Mouse (Mus musculus): ENCODE data around the gene 1700042G07Rik.
A peak's percentile ranks its signal among the peaks of the same experiment; 100 is the strongest.

Gene 1700042G07Rik

DNA sequence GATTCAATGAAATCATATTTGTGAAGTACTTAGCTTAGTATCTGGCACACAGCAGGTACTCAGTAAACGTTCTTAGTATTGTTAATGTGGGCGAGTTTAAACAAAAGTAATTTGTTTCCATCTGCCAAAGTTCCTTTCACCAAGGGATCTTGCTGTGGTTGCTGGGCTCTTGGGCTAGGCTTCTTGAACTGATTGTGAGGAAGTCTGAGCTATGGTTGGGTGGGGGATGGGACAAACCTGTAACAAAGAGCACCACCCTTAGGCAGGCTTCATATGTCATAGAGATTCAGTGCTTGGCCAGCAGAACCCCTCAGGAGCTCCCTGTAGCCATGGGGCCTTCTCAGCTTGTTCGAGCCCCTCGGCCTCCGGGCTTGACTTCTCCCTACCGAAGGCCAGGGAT, at the start of gene 1700042G07Rik, which contains the start of gene Gm49337:
Gene 1700042G07Rik (plus strand): TSS at position 301 of the 400 bp plus-strand sequence.
Gene Gm49337 (plus strand): TSS at position 313 of the 400 bp plus-strand sequence.
- DNase-seq (ENCODE audit: low read depth, low spot score): no peak

DNA sequence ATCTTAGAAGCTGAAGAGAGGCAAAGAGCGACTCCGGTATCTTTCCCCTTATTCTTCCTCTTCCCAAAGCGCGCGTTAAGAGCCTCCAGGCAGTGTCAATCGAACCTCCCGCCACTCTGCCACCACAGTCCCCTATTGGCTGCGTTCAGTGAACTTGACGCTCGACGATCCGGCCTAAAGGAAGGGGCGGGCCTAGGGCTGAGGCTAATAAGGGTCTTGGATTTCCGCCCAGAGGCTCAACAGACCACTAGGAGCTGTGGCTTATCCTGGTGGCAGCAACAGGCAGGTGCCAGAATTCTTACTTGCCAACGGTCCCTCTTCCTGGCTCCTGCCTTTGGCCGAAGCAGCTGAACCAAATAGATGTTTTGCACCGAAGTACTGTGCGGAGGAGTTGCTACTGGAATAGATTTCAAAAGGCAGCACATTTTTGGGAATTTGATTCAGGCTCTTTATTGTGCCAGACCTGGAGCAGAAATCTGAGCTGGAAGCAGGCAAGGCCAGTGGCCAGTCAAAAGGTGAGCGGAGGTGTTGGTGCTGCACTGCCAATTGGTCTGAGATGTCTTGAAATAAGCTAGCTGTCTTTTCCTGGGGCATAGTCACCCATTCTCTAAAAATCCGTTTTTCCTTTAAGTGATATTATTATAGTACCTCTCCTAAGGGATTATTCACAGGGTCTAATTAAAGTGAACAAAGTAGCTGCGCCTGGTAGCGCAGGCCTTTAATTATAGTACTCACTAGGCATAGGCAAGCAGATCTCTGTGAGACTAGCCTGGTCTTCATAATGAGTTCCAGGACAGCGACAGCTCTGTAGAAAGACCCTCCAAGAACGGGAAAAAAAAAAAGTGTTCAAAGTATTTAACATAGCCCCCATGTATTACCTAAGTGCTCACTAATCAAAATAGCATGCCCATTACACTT, 49.3 kb upstream of the 1700042G07Rik start, which contains the start of the genes Rad54l and Pomgnt1:
Gene Rad54l (minus strand): TSS at position 89 of the 918 bp plus-strand sequence.
Gene Pomgnt1 (plus strand): TSS at position 239 of the 918 bp plus-strand sequence.
- peak; percentile 96 for DNase-seq (ENCODE audit: low read depth, low spot score)

DNA sequence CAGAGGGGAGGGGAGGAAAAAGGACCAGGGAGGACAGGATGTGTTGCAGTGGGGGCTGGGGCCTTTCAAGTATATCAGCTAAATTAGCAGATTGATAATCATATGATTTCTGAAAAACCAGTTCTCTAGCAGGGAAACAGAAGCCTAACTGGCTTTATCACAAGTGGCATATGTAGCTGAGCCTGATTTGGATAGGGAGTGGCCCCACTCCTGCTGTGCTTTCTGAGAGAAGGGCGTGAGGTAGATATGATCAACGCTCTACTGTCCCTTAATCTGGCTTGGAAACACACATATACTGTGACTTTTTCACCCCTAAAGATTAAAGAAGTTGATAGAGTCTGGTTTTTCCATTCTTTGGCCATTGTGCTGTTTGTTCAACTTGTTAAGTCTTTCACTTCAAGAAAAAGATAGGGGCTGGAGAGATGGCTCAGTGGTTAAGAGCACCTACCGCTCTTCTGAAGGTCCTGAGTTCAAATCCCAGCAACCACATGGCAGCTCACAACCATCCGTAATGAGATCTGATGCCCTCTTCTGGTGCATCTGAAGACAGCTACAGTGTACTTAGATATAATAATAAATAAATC, 47.3 kb upstream of the 1700042G07Rik start:
- no peak for DNase-seq (ENCODE audit: low read depth, low spot score)

DNA sequence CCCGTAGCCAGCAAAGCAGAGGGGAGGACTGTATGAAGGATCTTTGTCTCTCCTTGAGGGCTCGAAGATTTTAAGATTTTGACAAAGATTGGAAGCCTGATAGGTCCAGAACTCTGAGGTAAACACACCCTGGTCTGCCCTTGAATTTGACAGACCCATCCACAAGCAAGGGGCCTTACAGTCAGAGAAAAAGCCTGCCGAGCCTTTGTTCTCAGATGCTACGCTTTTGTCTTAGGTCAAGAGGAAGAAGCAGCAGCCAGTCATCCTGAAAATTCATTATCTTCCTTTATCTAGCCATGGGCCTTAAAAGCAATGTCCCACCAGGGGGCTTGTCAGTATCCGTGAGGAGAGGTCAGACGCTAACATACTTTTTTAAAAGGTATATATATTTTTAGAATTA, 45.2 kb upstream of the 1700042G07Rik start:
- no peak for DNase-seq (ENCODE audit: low read depth, low spot score)

DNA sequence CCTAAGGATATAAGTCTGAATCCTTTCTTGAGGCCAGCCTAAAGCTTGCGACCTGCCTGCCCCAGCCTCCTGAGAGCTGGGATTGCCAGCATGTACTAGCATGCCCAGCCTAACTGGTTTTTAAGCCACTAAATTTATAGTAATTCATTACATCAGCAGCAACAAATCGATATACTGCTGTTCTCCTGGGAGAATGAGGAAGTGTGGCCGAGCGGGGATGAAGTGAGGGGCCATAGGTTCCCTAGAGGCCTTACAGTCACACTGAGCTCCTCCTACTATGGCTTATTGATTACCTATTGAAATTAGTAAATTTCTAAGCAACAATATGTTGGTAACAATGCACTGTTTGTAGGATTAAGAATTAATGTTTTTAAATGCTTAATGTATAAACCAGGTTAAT, 40.0 kb upstream of the 1700042G07Rik start:
- no peak for DNase-seq (ENCODE audit: low read depth, low spot score)

DNA sequence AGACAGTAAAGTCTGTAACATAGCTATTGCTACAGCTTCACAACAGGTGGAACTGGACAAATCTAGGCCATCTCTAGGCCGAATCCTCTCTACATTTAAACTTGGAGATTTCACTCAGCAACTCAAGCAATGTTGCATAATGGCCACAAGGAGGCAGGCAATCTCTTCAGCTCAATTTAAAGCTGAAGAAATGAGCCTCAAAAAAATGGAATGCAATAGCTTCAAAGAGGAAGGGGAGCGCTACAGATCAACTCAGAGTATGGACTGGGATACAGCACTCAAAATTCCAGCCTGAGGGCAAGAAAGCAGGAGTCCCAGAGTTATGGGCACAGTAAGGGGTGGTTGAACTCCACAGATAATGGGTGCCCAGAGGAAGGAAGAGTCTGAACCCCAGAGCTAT, 38.2 kb upstream of the 1700042G07Rik start:
- peak; percentile 50 for DNase-seq (ENCODE audit: low read depth, low spot score)

DNA sequence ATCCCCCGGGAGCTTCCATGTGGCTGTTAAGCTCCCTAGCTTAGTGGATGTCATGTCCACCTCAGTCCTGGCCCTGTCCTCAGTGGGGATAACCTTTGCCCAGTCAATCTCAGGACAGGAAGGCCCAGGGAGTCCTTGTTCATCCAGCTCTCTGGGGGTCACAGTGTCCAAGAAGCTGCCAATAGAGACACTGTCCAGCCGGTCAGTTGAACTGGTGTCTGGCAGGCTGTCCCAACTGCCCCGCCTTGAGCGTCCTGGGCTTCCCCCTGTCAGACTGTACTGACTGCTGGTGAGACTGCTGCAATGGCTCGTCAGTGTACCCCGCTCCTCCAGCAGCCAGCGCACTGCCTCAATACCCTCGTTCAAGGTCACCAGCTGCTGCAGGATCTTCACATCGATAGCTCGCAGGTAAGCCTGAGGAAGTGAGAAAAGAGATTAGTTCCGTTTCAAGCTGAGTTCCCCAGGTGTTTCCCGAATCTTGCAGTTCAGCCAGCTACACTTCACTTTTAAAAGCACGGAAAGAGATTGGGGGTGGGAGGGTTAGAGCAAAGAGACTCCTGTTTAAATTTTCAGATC, 35.7 kb upstream of the 1700042G07Rik start:
- DNase-seq (ENCODE audit: low read depth, low spot score): no peak

DNA sequence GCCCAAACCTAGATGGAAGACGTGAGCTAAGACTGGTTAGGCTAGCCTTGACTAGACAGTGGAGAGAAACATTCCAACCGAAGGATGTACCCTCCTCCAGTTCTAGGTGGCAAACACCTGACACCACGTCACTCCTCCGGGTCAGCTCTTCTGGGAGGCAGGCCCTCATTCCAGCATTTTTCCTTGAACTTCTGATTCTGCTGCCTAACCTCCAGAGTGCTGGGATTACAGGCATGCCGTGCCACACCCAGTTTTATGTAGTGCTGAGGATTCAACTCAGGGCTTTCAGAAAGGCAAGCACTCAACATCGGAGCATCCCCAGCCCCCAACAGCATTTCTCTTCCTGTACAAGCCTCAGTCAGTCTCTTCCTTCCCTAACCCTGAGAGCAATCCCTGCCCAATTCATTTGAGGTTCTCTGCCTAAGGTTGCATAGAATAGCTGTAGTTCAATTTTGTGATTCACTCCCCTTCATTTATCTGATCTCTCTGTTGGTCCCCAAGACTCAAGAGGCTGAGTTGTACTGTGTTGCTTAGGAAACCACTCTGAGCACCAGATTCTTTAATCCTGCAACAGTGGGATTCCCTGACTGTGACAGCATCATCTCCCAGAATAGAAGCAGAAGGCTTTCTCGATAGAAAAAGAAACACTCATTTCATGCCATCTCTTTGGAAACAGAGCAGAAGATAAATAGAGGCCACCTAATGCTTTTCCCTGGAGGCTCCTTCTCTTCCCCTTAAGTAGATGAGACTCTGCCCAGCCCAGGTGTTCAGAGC, 32.2 kb upstream of the 1700042G07Rik start:
- DNase-seq (ENCODE audit: low read depth, low spot score): no peak

DNA sequence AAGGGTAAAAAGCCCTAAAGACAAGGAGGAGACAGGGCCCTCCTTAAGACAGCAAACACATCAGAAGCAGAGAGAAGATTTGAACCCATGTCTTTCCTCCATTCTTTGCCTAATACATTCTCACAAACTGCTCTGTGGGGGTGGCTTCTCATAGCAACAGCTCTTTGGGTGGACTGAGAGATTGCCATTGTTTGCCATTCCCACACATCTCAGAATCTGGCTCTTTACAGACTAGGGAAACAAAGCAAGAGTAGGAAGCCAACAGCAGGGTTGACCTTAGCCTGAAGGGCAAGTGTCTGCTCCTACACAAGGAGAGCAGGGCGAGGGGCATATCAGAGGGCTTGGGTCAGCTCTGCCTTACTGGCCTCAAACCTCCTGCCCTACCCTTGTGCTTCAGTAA, 31.4 kb upstream of the 1700042G07Rik start:
- DNase-seq (ENCODE audit: low read depth, low spot score): no peak

DNA sequence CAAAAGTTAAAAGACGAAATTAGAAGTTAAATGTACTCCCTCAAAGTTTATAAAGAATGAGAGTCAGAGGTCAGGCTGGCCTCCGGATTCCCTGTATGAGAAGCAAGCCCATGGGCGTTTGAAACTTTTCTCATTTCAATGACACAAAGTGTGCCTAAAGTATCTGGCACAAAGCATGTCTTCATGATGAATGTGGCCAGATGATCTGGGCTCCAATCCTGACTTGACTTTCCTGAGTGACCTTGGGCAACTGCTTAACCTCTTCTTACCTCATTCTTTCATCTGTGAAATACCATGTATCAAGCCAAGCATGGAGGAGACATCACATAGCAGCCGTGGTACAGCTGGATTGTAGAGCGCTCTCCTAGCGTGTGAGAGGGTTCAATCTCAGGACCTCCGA, 30.9 kb upstream of the 1700042G07Rik start:
- no peak for DNase-seq (ENCODE audit: low read depth, low spot score)

DNA sequence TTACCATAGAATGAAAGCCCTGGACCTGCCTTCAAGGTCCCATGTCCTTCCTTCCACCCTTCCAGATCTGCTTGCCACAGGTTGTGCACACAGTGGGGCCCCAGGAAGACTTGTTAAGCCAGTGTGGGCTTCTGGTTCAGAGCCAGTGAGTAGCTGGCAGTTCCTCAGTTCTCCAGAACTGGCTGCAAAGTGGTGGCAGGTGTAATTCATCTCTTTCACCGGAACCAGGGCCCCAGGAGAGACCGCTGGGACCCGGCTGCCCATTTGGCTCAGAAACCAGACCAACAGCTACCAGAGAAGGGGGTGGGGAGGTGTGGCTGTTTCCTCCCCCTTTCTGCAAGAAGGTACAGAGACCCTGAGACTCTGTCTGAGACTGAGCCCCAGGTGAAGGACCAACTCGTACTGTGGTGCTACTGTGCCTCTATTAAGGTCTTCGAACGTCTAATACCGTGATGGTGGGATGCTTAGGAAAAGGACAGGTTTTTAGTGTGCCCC, 29.8 kb upstream of the 1700042G07Rik start:
- DNase-seq (ENCODE audit: low read depth, low spot score): no peak

DNA sequence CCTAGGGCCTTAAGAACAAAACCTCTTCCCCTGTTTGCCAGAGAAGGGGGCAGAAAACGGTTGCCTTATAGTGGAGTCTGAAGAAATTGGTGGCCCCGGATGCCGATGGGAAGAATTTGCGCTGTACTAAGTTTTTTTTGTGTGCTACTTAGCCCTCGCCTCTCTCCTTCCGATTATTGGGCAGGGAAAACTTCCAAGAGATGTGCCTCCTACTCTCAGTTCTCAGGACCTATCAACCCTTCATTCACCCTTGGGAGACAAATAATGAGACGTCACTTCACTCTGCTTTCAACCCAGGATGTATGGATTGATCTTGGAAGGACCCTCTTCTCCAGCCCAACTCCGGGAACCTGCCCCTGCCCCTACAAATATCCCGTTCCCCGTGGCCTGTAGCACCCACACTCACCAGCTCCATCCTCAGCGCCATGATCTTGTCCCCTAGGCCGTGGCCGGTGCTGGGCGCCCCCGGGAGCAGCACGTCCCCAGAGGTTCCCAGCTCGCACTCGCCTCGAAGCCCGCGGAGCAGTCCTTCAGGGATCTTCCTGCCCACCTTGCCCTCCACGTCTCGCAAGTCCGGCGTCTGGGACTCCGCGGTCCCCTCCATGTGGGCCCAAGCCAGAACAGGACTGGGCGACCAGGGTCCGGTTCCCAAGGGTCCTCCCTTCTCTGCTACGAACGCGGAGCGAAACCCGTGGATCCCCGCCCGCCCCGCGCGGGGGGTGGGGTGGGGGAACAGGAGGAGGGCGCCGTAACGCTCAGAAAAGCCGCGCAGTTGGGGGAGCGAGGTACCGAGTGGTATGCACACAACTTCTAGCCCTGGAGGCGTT, 29.1 kb upstream of the 1700042G07Rik start:
- DNase-seq (ENCODE audit: low read depth, low spot score): peak; percentile 52

DNA sequence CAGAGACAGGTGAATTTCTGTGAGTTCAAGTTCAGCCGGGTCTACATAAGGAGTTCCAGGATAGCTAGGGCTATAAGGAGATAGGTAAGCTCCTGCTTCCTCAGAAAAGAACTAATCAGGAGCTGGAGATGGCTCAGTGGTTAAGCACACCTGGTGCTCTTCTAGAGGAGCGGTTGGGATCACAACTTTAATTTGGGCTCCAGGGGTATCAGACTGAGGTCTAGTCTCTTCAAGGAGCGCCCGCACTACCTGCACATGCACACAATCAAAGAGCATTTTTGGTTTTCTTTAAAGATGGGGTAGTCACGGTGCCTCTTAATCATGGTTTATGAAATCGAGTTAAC, 23.4 kb upstream of the 1700042G07Rik start:
- DNase-seq (ENCODE audit: low read depth, low spot score): no peak

DNA sequence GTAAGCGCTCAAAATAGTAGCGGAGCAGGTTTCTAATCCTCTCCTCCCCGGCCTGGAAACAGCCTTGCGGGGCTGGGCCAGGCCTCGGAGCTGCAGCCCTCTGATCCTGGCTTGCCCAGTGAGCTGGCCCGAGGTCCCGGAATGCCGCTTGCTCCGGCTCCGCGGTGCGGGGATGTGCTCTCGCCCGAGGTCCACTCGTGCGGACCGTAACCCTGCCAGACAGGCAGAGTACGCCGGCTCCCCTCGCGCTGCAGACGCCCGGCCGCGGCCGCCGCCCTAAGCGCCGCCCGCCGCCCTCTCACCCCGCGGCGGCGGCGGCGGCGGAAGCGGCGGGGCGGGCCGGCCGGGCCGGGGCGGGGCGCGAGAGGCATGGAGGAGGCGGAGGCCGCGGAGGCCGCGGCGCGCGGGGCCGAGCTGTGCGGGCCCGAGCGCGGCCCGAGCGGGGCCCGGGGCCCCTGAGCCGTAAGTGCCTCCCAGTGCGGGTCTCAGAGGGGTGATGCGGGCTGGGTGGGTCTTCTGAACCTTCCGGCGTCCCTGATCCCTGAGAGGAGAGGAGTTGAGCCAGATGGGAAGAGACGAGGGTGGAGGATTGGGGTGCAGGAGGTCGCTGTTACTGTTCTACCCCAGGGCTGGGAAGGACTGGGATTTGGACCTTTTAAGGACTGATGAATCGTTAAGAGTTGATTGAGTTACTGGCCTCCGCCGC, 22.9 kb upstream of the 1700042G07Rik start:
- peak; percentile 48 for DNase-seq (ENCODE audit: low read depth, low spot score)

DNA sequence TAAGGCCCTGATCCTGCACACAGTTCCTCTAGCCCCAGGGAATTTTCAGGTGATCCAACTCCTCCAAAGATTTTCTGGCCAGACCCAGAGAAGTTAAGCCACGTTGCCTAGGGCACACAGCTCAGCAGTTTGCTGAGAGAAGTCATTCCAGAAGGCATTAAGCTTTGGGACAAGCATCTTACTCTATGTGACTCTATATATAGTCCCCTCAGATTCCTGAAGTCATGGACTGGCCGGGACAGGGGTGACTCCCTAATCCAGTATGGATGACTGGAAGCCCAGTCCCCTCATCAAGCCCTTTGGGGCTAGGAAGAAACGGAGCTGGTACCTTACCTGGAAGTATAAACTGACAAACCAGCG, 22.3 kb upstream of the 1700042G07Rik start:
- no peak for DNase-seq (ENCODE audit: low read depth, low spot score)

DNA sequence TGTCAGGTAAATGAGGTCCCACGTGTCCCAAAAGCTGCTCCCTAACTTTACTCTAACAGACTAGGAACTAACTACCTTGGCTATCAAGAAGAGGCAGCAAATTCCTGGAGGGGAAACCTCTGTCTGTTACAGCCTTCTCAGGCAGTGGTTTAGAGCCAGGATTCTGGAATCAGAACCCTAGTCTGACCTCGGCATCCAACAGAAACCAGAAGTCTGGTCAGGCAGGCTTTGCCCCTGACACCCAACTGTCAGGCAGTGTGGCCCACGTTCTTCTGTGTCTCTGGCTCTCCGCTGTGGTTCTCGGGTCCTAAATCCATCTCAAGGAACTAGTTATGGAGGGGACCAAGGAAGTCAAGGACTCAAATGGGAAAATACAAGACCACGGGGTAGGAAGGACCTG, 21.9 kb upstream of the 1700042G07Rik start, which contains the start of gene Lurap1:
Gene Lurap1 (minus strand): TSS at position 101 of the 400 bp plus-strand sequence.
- DNase-seq (ENCODE audit: low read depth, low spot score): no peak

DNA sequence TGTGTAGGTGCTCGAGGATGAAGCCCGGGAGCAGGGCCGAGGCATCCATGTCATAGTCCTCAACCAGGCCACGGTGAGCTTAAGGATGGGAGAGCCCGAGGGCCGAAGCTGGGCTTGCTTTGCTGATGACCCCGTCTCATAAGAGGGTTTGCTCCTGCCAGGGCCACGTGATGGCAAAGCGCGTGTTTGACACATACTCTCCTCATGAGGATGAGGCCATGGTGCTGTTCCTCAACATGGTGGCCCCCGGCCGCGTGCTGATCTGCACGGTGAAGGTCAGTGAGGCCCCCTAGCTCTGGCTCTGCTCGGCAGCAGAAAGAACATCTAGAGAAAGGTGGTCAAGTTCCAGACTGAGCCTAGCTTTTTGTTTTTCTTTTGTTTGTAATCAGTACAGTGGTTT, 20.5 kb upstream of the 1700042G07Rik start:
- DNase-seq (ENCODE audit: low read depth, low spot score): no peak

DNA sequence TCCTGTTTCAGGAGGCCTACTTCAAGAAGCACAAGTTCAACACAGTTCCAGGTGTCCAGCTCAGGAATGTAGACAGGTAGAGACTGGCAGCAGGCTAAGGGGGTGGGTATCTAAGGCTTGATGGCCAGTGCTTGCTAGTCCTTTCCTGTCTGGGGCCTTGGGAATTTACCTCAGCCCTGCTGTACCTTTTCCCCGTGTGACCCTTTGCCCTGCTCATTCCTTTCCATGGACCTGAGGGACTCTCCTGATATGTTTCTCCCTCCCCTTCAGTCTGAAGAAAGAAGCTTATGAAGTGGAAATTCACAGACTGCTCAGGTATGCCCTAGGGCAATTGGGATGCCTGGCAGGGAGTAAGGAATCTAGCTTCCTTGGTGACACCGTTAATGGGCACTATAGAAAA, 15.3 kb upstream of the 1700042G07Rik start:
- no peak for DNase-seq (ENCODE audit: low read depth, low spot score)

DNA sequence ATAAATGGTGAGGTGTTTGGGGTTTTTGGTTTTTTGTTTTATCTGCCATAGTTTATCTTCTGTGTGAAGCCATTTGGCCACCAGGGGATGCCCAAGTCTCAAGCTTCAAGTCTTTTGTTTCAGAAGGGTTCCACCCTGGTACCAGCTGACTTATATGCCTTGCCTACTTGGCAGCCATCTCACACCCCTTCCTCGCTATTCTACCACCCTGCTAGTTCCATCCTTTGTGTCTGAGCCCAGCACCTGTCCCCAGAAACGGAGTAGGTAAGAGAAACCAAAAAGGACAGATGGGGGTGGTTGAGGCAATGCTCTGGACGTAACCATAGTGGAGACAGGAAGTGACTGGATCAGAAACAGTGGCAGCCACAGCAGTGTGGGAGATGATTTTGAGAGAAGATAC, 13.3 kb upstream of the 1700042G07Rik start:
- no peak for DNase-seq (ENCODE audit: low read depth, low spot score)

DNA sequence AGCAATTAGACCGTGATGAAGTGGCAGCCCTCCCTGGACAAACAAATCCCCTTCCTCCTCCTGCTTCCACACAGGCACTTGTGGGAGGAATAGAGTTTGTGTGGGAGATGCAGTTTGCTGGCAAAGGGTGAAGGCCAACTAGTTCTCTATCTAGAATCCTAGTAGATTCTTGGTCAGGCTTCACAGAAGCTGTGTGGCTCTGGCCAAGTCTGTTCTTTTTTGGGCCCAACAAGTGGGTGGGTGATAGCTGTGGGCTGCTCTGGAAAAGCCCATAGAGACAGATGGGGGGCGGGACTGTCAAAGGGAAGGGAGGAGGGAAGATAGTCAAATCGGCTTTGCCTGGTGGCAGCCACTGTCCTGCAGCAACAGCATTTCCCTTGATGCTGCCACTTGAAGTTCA, 12.4 kb upstream of the 1700042G07Rik start:
- DNase-seq (ENCODE audit: low read depth, low spot score): no peak
